8 mouse cellular contexts compared by ENCODE assay signal in genomic region chr3:122122127-122122663, GRCm38 (mm10).
DNase-seq lines count a peak whose midpoint lies in the region; ATAC-seq and TF ChIP-seq lines count a peak whose summit lies in the region.

No protein-coding gene starts in this region.

- H3K4me2 ChIP-seq in intestine, embryonic 14.5 days (ENCODE audit: low read length): peak overlapping the region; percentile 52

- no peak for TF ChIP-seq POLR2A in cortical plate, adult 2 months (IDR thresholded peaks at IDR 0.05; ENCODE audit: extremely low read depth, insufficient read depth, low read length)

- intact Hi-C loops in left cerebral cortex, postnatal 14 days (cut with DNase I): loop anchor here (1.0 kb wide), 2 partner anchors 158 to 237 kb away; no protein-coding TSS in a partner anchor

- H3K27ac ChIP-seq in cortical plate, adult 2 months (ENCODE audit: insufficient read depth, low read length): no peak overlapping the region
- peak overlapping the region; percentile 38; the same call in 1 of the 2 replicates for H3K27ac ChIP-seq in intestine, embryonic 14.5 days (ENCODE audit: low read depth)

- ATAC-seq in intestine, embryonic 14.5 days (replicated peaks; ENCODE audit: low FRiP score, low TSS enrichment, low read depth): peak; percentile 94
- peak; percentile 90 for ATAC-seq in megakaryocyte-erythroid progenitor cell, adult 5-6 weeks (replicated peaks; ENCODE audit: low FRiP score, low TSS enrichment, poor library complexity, severe bottlenecking)
- ATAC-seq in monocyte, adult 5-6 weeks (replicated peaks; ENCODE audit: insufficient number of reproducible peaks, low FRiP score, low TSS enrichment, poor library complexity, severe bottlenecking): no peak

- DNase-seq in adipocyte (ENCODE audit: low spot score): peak; percentile 84
- peak; percentile 93 for DNase-seq in gastrocnemius, postnatal 25 days
- DNase-seq in intestine, embryonic 14.5 days (ENCODE audit: low spot score): peak; percentile 96
- peak; percentile 86 to 87 for DNase-seq in left cerebral cortex, postnatal 14 days (ENCODE audit: low spot score in 2 of 2)
- DNase-seq in skeletal muscle tissue, adult 2 months (ENCODE audit: low read depth, low spot score): peak; percentile 90

- H3K36me3 ChIP-seq in intestine, embryonic 14.5 days (ENCODE audit: control insufficient read depth, insufficient read depth, low read length): no peaks in the 10 kb centered on the region

- H3K4me1 ChIP-seq in cortical plate, adult 2 months (ENCODE audit: control insufficient read depth, insufficient read depth, low read length): no peaks in the 10 kb centered on the region
- peaks cover 12% of the 10 kb centered on the region; the same call in 1 of the 2 replicates for H3K4me1 ChIP-seq in intestine, embryonic 14.5 days (replicated peaks; ENCODE audit: control insufficient read depth, insufficient read depth, low read length)

- H3K27me3 ChIP-seq in intestine, embryonic 14.5 days (replicated peaks; ENCODE audit: control insufficient read depth, insufficient read depth, low read length): no peaks in the 10 kb centered on the region

- peak overlapping the region; percentile 1; the same call in 1 of the 2 replicates for H3K4me3 ChIP-seq in cortical plate, adult 2 months (ENCODE audit: insufficient read depth, low read length)
- peak overlapping the region; percentile 26 for H3K4me3 ChIP-seq in intestine, embryonic 14.5 days (ENCODE audit: low read depth, low read length)

- 6% methylated on average over 17 of the region's 17 CpGs for WGBS in intestine, embryonic 14.5 days

- peak; percentile 49 for TF ChIP-seq CTCF in cortical plate, adult 2 months (IDR thresholded peaks at IDR 0.05; ENCODE audit: extremely low read depth, insufficient read depth, low read length)

- no peaks in the 10 kb centered on the region for H3K9me3 ChIP-seq in intestine, embryonic 14.5 days (ENCODE audit: control insufficient read depth, low read length)

- no peak overlapping the region for H3K9ac ChIP-seq in intestine, embryonic 14.5 days (ENCODE audit: low read length)
